Mouse (Mus musculus): ENCODE data around the gene Mfsd4a.

- TF ChIP-seq POLR2A (IDR thresholded peaks at IDR 0.05; ENCODE audit: low read depth, low read length) (no peak), CTCF (IDR thresholded peaks at IDR 0.05; ENCODE audit: extremely low read depth, insufficient read length, insufficient replicate concordance, low read depth, low read length) (no peak)
Measured at GRCm38 (mm10) chr1:132099775-132100174, 31.9 kb upstream of the Mfsd4a start.
